Mouse (Mus musculus): Measurements from ENCODE around the gene Ephb1.

Ephb1 gene

GRCm38 (mm10) chr9:102352186-102353055 is 2.1 kb downstream of the Ephb1 start:
- DNase-seq (ENCODE audit: low spot score), result peak; percentile 50

- DNase-seq (ENCODE audit: low spot score), result no peak
Measured at GRCm38 (mm10) chr9:102351721-102352120, 2.8 kb downstream of the Ephb1 start.

- no peak for DNase-seq (ENCODE audit: low spot score)
Measured at GRCm38 (mm10) chr9:102351221-102351620, 3.3 kb downstream of the Ephb1 start.

GRCm38 (mm10) chr9:102350696-102351095 is 3.8 kb downstream of the Ephb1 start:
- no peak for DNase-seq (ENCODE audit: low spot score)

GRCm38 (mm10) chr9:102350076-102350475 is 4.4 kb downstream of the Ephb1 start:
- DNase-seq (ENCODE audit: low spot score), result no peak

- DNase-seq (ENCODE audit: low spot score), result no peak
Measured at GRCm38 (mm10) chr9:102346801-102347200, 7.7 kb downstream of the Ephb1 start.

GRCm38 (mm10) chr9:102345474-102345873 is 9.0 kb downstream of the Ephb1 start:
- DNase-seq (ENCODE audit: low spot score), result no peak

GRCm38 (mm10) chr9:102345047-102345446 is 9.4 kb downstream of the Ephb1 start:
- no peak for DNase-seq (ENCODE audit: low spot score)

- DNase-seq (ENCODE audit: low spot score), result no peak
Measured at GRCm38 (mm10) chr9:102344086-102344930, 10.2 kb downstream of the Ephb1 start.

- DNase-seq (ENCODE audit: low spot score), result no peak
Measured at GRCm38 (mm10) chr9:102343061-102343460, 11.4 kb downstream of the Ephb1 start.

GRCm38 (mm10) chr9:102342026-102342425 is 12.5 kb downstream of the Ephb1 start:
- DNase-seq (ENCODE audit: low spot score), result no peak

GRCm38 (mm10) chr9:102340768-102341167 is 13.7 kb downstream of the Ephb1 start:
- peak; percentile 47 for DNase-seq (ENCODE audit: low spot score)

- DNase-seq (ENCODE audit: low spot score), result no peak
Measured at GRCm38 (mm10) chr9:102335571-102336282, 18.8 kb downstream of the Ephb1 start.

GRCm38 (mm10) chr9:102330266-102331060 is 24.0 kb downstream of the Ephb1 start:
- no peak for DNase-seq (ENCODE audit: low spot score)

- no peak for DNase-seq (ENCODE audit: low spot score)
Measured at GRCm38 (mm10) chr9:102327625-102328150, 26.8 kb downstream of the Ephb1 start.

- DNase-seq (ENCODE audit: low spot score), result no peak
Measured at GRCm38 (mm10) chr9:102315436-102315835, 39.1 kb downstream of the Ephb1 start.

GRCm38 (mm10) chr9:102314795-102315194 is 39.7 kb downstream of the Ephb1 start:
- no peak for DNase-seq (ENCODE audit: low spot score)

- no peak for DNase-seq (ENCODE audit: low spot score)
Measured at GRCm38 (mm10) chr9:102310431-102310830, 44.1 kb downstream of the Ephb1 start.

- no peak for DNase-seq (ENCODE audit: low spot score)
Measured at GRCm38 (mm10) chr9:102309278-102309677, 45.2 kb downstream of the Ephb1 start.

GRCm38 (mm10) chr9:102307656-102308055 is 46.8 kb downstream of the Ephb1 start:
- peak; percentile 24 for DNase-seq (ENCODE audit: low spot score)

Measured in retina, embryonic 14.5 days (tissue).